Mouse (Mus musculus) megakaryocyte, embryonic 14.5 days (primary cell): ENCODE data around the gene Ube2d2b. TPM values are rescaled to one million over a fixed set of nuclear protein-coding genes. Genes with fewer than 3 reads are reported as not detected.

Experiments used
- H3K27me3 ChIP-seq: replicated peaks from 2 replicates; pipeline ENCODE3; 2012; ENCODE audit warnings: inconsistent platforms
- H3K36me3 ChIP-seq: replicated peaks from 2 replicates; pipeline ENCODE3; 2012; ENCODE audit warnings: low read length, inconsistent platforms, mixed read lengths
- H3K4me1 ChIP-seq: 2 replicates; pipeline ENCODE4 v1.6.1; 2012; ENCODE audit warnings: inconsistent platforms
- H3K4me3 ChIP-seq: replicated peaks from 2 replicates; pipeline ENCODE3; 2012; ENCODE audit warnings: moderate library complexity, mild to moderate bottlenecking, inconsistent platforms
- H3K9me3 ChIP-seq: 2 replicates; pipeline ENCODE4 v1.6.1; 2012; ENCODE audit warnings: inconsistent platforms
- FLI1 ChIP-seq: IDR thresholded peaks from 2 replicates; pipeline ENCODE4 v1.6.1; 2012; ENCODE audit warnings: low read length, inconsistent platforms, mixed read lengths
- GATA1 ChIP-seq: IDR thresholded peaks from 3 replicates; pipeline ENCODE4 v1.6.1; 2012; ENCODE audit warnings: mixed read lengths, low read length, inconsistent platforms, borderline replicate concordance
- polyA plus RNA-seq: library from polyadenylated mRNA; stranded (reverse); fragments of >175 nt; gene quantifications from 2 replicates; pipeline ENCODE4 v1.2.3, GENCODE M21; 2012; ENCODE audit warnings: low replicate concordance; ENCODE audit not compliant: insufficient read depth

The Ube2d2b gene
- polyA plus RNA-seq, 1 experiment: not detected

DNA sequence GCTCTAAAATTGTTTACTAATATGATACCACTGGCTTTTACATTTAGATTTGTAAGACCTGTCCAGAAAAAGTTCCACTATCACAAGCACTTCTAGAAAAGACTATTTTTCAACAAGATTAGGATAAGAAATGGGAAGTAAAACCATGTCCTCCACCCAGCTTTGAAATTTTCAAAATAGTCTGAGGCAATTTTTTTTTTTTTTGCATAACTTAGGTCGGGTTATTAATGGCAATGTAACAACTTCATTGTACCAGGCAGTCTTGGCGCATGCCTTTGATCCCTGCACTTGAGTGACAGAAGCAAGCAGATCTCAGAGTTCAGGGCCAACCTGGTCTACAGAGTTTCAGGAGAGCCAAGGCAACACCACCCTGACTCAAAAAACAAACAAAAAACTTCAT, 39.8 kb downstream of the Ube2d2b start:
- Histone ChIP-seq H3K4me3 (no peak overlapping the region), H3K36me3 (no peaks in the 10 kb centered on the region), H3K27me3 (peaks cover 79% of the 10 kb centered on the region), H3K9me3 (no peaks in the 10 kb centered on the region), H3K4me1 (peaks cover 15% of the 10 kb centered on the region)
- TF ChIP-seq FLI1: no peak
- TF ChIP-seq GATA1: no peak

DNA sequence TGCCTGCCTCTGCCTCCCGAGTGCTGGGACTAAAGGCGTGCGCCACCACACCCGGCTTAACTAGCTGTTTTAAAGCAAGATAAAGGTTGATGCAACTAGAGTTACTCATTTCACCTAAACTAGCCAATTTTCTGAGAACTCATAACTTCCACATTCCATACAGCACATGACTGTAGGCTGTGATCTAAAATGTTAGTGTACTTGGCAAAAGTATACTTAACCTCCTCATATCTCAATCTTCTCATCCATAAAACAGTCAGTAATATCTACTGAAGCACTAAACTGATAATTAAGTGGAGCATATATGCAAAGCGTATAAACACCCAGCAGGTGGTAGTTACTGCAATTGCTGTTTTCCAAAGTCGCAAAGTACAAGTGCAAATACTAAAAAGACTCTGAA, 43.4 kb downstream of the Ube2d2b start:
- peaks cover 7% of the 10 kb centered on the region for H3K4me1 ChIP-seq
- H3K4me3 ChIP-seq: no peak overlapping the region
- TF ChIP-seq FLI1 (no peak), GATA1 (no peak)
- H3K9me3 ChIP-seq: no peaks in the 10 kb centered on the region
- H3K36me3 ChIP-seq: no peaks in the 10 kb centered on the region
- peaks cover 50% of the 10 kb centered on the region for H3K27me3 ChIP-seq

DNA sequence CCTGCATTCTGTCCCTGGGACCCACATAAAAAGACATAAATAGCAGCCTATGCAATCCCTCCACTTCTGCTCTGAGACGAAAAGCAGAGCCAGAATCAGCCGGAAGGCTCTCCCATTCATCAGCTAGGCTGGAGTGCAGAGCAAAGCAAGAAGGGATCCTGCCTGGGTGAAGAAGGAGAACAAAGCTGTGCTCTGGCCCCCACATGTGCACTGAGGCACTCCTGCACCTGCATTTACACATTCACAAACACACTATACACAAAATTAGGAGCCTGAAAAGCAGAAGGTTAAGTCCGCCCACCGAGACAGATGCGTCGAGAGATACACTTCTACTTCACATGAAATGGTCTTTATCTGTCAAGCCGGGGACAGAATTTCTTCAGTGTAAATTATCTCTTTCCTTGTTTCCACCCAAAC, 44.0 kb downstream of the Ube2d2b start:
- H3K9me3 ChIP-seq: no peaks in the 10 kb centered on the region
- peaks cover 45% of the 10 kb centered on the region for H3K27me3 ChIP-seq
- no peaks in the 10 kb centered on the region for H3K36me3 ChIP-seq
- no peak overlapping the region for H3K4me3 ChIP-seq
- no peak for TF ChIP-seq GATA1
- TF ChIP-seq FLI1: no peak
- peaks cover 4% of the 10 kb centered on the region; the same call in 1 of the 2 replicates for H3K4me1 ChIP-seq

DNA sequence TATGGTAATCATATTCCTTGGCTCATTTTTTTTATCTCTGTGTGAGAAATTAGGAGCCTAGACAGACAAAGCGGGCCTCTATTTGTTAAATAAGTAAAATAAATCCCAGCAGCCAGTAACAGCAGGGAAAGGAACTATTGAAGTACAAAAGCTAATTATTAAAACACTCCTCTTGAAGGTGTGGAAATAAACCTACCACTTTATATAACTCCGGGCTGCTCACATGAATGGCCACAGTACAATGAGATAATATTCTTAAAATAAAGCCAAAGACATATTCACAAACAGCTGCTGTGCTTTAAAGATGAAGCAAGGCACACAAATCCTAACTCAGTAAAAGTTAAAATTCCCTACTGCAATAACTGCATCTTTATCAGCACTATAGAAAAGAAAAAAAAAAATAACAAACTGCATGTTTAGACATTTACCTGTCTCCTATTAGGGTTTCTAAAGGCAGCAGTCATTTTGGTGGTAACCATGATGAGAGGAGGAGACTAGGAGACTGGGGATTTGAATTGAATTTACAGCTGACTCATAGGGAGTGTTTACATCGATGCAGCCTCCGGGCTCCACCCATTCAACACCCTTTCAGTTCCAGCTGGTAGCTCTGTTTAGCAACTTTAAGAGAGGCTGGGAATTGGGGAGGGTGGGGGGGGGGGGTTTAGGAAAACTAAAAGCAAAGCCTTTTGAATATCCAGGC, 44.8 kb downstream of the Ube2d2b start, which contains the start of gene Evi5:
Gene Evi5 (minus strand): TSS at position 547 of the 700 bp plus-strand sequence.
- H3K36me3 ChIP-seq: no peaks in the 10 kb centered on the region
- TF ChIP-seq GATA1 (no peak), FLI1 (no peak)
- H3K27me3 ChIP-seq: peaks cover 38% of the 10 kb centered on the region
- no peaks in the 10 kb centered on the region for H3K4me1 ChIP-seq
- H3K4me3 ChIP-seq: no peak within 1 kb of the TSS
- no peaks in the 10 kb centered on the region for H3K9me3 ChIP-seq

DNA sequence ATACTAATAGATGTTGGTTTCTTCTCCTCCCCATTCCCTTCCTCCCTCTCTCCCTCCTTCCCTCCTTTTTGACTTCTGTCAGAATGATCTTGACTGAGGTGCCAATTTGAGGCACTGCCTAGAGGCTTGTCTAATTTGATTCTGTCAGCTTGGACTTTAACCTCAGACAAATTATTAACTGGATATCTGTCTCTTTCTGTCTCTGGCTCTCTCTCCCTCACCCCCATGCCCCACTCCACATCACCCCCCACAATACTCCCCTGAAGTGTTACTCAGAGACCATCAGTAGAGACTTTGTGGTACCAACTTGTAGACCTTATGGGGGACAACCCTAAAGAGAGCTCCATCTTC, 45.3 kb downstream of the Ube2d2b start:
- H3K27me3 ChIP-seq: peaks cover 33% of the 10 kb centered on the region
- no peaks in the 10 kb centered on the region for H3K4me1 ChIP-seq
- H3K4me3 ChIP-seq: no peak overlapping the region
- no peaks in the 10 kb centered on the region for H3K9me3 ChIP-seq
- H3K36me3 ChIP-seq: no peaks in the 10 kb centered on the region
- no peak for TF ChIP-seq GATA1
- no peak for TF ChIP-seq FLI1

DNA sequence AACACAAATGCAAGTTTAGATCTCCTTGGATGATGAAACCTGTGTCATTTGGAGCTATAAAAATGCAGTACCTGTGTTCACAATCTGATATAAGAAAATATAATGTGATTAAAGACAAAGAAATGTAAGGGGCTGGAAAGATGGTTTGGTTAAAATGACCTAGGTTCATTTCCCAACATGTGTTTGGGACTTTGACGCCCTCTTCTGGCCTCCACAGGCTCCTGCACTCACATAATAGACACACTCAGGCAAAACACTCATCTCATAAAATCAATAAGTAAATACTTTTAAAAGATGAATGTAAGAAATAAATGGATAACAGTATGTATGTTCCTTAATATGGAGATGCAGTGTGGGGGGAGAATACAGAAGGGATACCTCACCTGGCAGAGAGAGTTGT, 47.2 kb downstream of the Ube2d2b start:
- TF ChIP-seq GATA1: no peak
- no peaks in the 10 kb centered on the region for H3K4me1 ChIP-seq
- H3K36me3 ChIP-seq: no peaks in the 10 kb centered on the region
- H3K27me3 ChIP-seq: peaks cover 19% of the 10 kb centered on the region
- no peaks in the 10 kb centered on the region for H3K9me3 ChIP-seq
- no peak overlapping the region for H3K4me3 ChIP-seq

DNA sequence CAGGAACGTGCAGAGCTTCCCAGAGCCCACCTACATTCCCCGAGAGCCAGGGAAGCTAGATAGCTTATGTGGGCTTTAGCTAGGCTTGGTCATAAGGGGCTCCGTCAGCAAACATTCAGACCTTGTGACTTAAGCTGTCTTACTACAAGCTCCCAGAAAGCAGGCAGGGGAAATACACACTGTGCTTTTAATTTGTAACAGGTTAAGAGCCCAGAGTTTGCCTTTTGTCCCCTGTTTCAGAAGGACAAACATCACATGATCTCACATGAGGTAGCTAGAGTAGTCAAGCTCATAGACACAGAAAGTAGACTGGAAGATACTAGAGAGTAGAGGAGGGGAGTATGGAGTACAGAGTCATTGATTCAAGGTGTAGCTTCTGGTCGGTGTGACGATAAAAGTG, 50.8 kb downstream of the Ube2d2b start:
- TF ChIP-seq FLI1 (no peak), GATA1 (no peak)
- H3K9me3 ChIP-seq: no peaks in the 10 kb centered on the region
- peaks cover 6% of the 10 kb centered on the region for H3K27me3 ChIP-seq
- no peaks in the 10 kb centered on the region for H3K4me1 ChIP-seq
- H3K4me3 ChIP-seq: no peak overlapping the region
- H3K36me3 ChIP-seq: no peaks in the 10 kb centered on the region

Other genes starting within 250 kb of the Ube2d2b start
- 1.3 TPM in 1 of 2 replicates, not detected in the other for gene Rpap2, start 232.7 kb upstream of the Ube2d2b start, polyA plus RNA-seq
- gene Glmn, start 232.2 kb upstream of the Ube2d2b start, polyA plus RNA-seq: 0.46 TPM in 1 of 2 replicates, not detected in the other
- gene Gfi1, start 104.1 kb upstream of the Ube2d2b start, polyA plus RNA-seq: 2.7 TPM in 1 of 2 replicates, not detected in the other
- gene Evi5, start 45.0 kb downstream of the Ube2d2b start, polyA plus RNA-seq: 0.20 TPM in 1 of 2 replicates, not detected in the other
- gene Rpl5, start 70.4 kb downstream of the Ube2d2b start, polyA plus RNA-seq: 21.3 and 79.1 TPM in 2 replicates
- gene Fam69a, start 157.0 kb downstream of the Ube2d2b start, polyA plus RNA-seq: 0.94 TPM in 1 of 2 replicates, not detected in the other
- 5.8 and 11.6 TPM in 2 replicates for gene Mtf2, start 235.6 kb downstream of the Ube2d2b start, polyA plus RNA-seq